Mouse (Mus musculus): ENCODE data around the gene Myo9a.
"Not testable (repeated sequence)": the region's sequence is repeated elsewhere in the genome, so short reads cannot be mapped to it uniquely, and the experiment has no call there.

The Myo9a gene

GRCm38 (mm10) chr9:59949511-59949910 is 198.8 kb downstream of the Myo9a start:
- DNase-seq (ENCODE audit: low spot score in 2 of 2) = no peak

GRCm38 (mm10) chr9:59949981-59950380 is 199.3 kb downstream of the Myo9a start:
- DNase-seq (ENCODE audit: low spot score in 2 of 2) = no peak

- DNase-seq (ENCODE audit: low spot score in 2 of 2) = no peak
These were observed 200.5 kb downstream of the Myo9a start for GRCm38 (mm10) chr9:59951001-59951750.

GRCm38 (mm10) chr9:59951943-59952342 is 201.2 kb downstream of the Myo9a start:
- no peak for DNase-seq (ENCODE audit: low spot score in 2 of 2)

GRCm38 (mm10) chr9:59952515-59953070 is 201.9 kb downstream of the Myo9a start:
- no peak for DNase-seq (ENCODE audit: low spot score in 2 of 2)

GRCm38 (mm10) chr9:59953556-59953955 is 202.9 kb downstream of the Myo9a start:
- DNase-seq (ENCODE audit: low spot score in 2 of 2) = no peak

GRCm38 (mm10) chr9:59955199-59955598 is 204.5 kb downstream of the Myo9a start:
- no peak for DNase-seq (ENCODE audit: low spot score in 2 of 2)

- no peak for DNase-seq (ENCODE audit: low spot score in 2 of 2)
These were observed 205.0 kb downstream of the Myo9a start for GRCm38 (mm10) chr9:59955692-59956091.

- no peak for DNase-seq (ENCODE audit: low spot score in 2 of 2)
These were observed 205.8 kb downstream of the Myo9a start for GRCm38 (mm10) chr9:59956496-59956895.

- DNase-seq (ENCODE audit: low spot score in 2 of 2) = not testable (repeated sequence)
These were observed 207.4 kb downstream of the Myo9a start for GRCm38 (mm10) chr9:59958115-59958514.

GRCm38 (mm10) chr9:59959276-59959675 is 208.6 kb downstream of the Myo9a start:
- peak; percentile 36 to 73 for DNase-seq (ENCODE audit: low spot score in 2 of 2)

- DNase-seq (ENCODE audit: low spot score in 2 of 2) = no peak
These were observed 209.9 kb downstream of the Myo9a start, which contains the start of gene Nr2e3 for GRCm38 (mm10) chr9:59960559-59960958. Gene Nr2e3, minus strand, starts transcription at chr9:59960659.

- DNase-seq (ENCODE audit: low spot score in 2 of 2) = no peak
These were observed 210.7 kb downstream of the Myo9a start for GRCm38 (mm10) chr9:59961201-59961955.

GRCm38 (mm10) chr9:59964367-59964766 is 213.7 kb downstream of the Myo9a start:
- no peak for DNase-seq (ENCODE audit: low spot score in 2 of 2)

GRCm38 (mm10) chr9:59965046-59965445 is 214.3 kb downstream of the Myo9a start:
- DNase-seq (ENCODE audit: low spot score in 2 of 2) = no peak

- peak in 1 of 2 experiments; percentile 59 for DNase-seq (ENCODE audit: low spot score in 2 of 2)
These were observed 218.7 kb downstream of the Myo9a start for GRCm38 (mm10) chr9:59969383-59969782.

- DNase-seq (ENCODE audit: low spot score in 2 of 2) = no peak
These were observed 220.6 kb downstream of the Myo9a start for GRCm38 (mm10) chr9:59971263-59971662.

Measured in spleen, postnatal 10 days (tissue).